Mouse (Mus musculus) spleen, postnatal 10 days (tissue): Measurements from ENCODE around the gene Pcolce.

Experiments used
- DNase-seq, 2 experiments: peaks; one replicate each; pipeline ENCODE4 v3.0.0; 2021 to 2022; ENCODE audit warnings: low spot score in 2 of 2

Pcolce gene

GRCm38 (mm10) chr5:137596601-137597261, 16.9 kb downstream of the Pcolce start:
- peak in 1 of 2 experiments; percentile 44 for DNase-seq

- DNase-seq: no peak
Observed at GRCm38 (mm10) chr5:137595921-137596320, 17.7 kb downstream of the Pcolce start.

- no peak for DNase-seq
Observed at GRCm38 (mm10) chr5:137590507-137590906, 23.1 kb downstream of the Pcolce start.

GRCm38 (mm10) chr5:137584976-137585375, 28.6 kb downstream of the Pcolce start:
- DNase-seq: peak; percentile 49 to 81

- DNase-seq: no peak
Observed at GRCm38 (mm10) chr5:137583670-137584169, 29.9 kb downstream of the Pcolce start.

- DNase-seq: no peak
Observed at GRCm38 (mm10) chr5:137582702-137583101, 30.9 kb downstream of the Pcolce start.

- DNase-seq: no peak
Observed at GRCm38 (mm10) chr5:137580246-137580645, 33.3 kb downstream of the Pcolce start.

GRCm38 (mm10) chr5:137574470-137574901, 39.1 kb downstream of the Pcolce start:
- peak in 1 of 2 experiments; percentile 27 for DNase-seq

- DNase-seq: peak; percentile 70 to 73
Observed at GRCm38 (mm10) chr5:137570691-137571586, 42.6 kb downstream of the Pcolce start.

GRCm38 (mm10) chr5:137570181-137570580, 43.4 kb downstream of the Pcolce start:
- peak in 1 of 2 experiments; percentile 32 for DNase-seq

- DNase-seq: peak; percentile 76 to 90
Observed at GRCm38 (mm10) chr5:137569665-137570064, 43.9 kb downstream of the Pcolce start, which contains the start of gene Tfr2. Tfr2 (plus strand) TSS chr5:137569840.

- DNase-seq: peak in 1 of 2 experiments; percentile 32
Observed at GRCm38 (mm10) chr5:137569031-137569430, 44.6 kb downstream of the Pcolce start.

- DNase-seq: no peak
Observed at GRCm38 (mm10) chr5:137568223-137568798, 45.3 kb downstream of the Pcolce start.

- no peak for DNase-seq
Observed at GRCm38 (mm10) chr5:137566416-137566815, 47.2 kb downstream of the Pcolce start.

GRCm38 (mm10) chr5:137565744-137566143, 47.8 kb downstream of the Pcolce start:
- DNase-seq: no peak

GRCm38 (mm10) chr5:137562965-137563364, 50.6 kb downstream of the Pcolce start:
- no peak for DNase-seq

- DNase-seq: no peak
Observed at GRCm38 (mm10) chr5:137561556-137561955, 52.0 kb downstream of the Pcolce start.
